Mouse (Mus musculus) liver, embryonic 14.5 days (tissue): ENCODE results near the gene Dis3l2. TPM values are rescaled to one million over a fixed set of nuclear protein-coding genes. Genes with fewer than 3 reads are reported as not detected.

Experiments
- ATAC-seq: fragments of 200-750 bp; cut with Nextera tagmentation; 2 replicates; pipeline ENCODE4 v1.8.0; 2017; ENCODE audit warnings: moderate number of reproducible peaks, mild to moderate bottlenecking, moderate library complexity; ENCODE audit not compliant: insufficient read depth
- DNase-seq, 3 experiments: peaks; one replicate each; pipeline ENCODE4 v3.0.0-alpha.2; 2012 to 2013; ENCODE audit warnings: low read depth in 3 of 3, low spot score in 3 of 3
- H3K27ac ChIP-seq: fragments of 300-500 bp; sonication (generic); 2 replicates; pipeline ENCODE4 v1.5.1; 2014; ENCODE audit warnings: moderate library complexity, mild to moderate bottlenecking, control low read depth, inconsistent platforms
- H3K27me3 ChIP-seq: fragments of 300-500 bp; sonication (generic); 2 replicates; pipeline ENCODE4 v1.6.1; 2014; ENCODE audit warnings: mild to moderate bottlenecking, low read length, moderate library complexity; ENCODE audit not compliant: control insufficient read depth, insufficient read depth
- H3K36me3 ChIP-seq: fragments of 300-500 bp; sonication (generic); replicated peaks from 2 replicates; pipeline ENCODE4 v1.6.1; 2014; ENCODE audit warnings: low read depth; ENCODE audit not compliant: control insufficient read depth, insufficient read depth
- H3K4me1 ChIP-seq, 2 experiments: fragments of 200-500 bp in 1 of 2; fragments of 300-500 bp in 1 of 2; sonication (generic) in 1 of 2; replicated peaks; 2 replicates each; pipeline ENCODE4 v1.6.1; 2012 to 2014; ENCODE audit warnings: antibody characterized with exemption in 1 of 2, inconsistent platforms in 1 of 2, low read length in 1 of 2; ENCODE audit not compliant: control insufficient read depth in 2 of 2, insufficient read depth in 2 of 2
- H3K4me2 ChIP-seq: fragments of 300-500 bp; sonication (generic); 2 replicates; pipeline ENCODE4 v1.6.1; 2014; ENCODE audit warnings: low read depth, mild to moderate bottlenecking, control low read depth, moderate library complexity
- H3K4me3 ChIP-seq, 2 experiments: fragments of 200-500 bp in 1 of 2; fragments of 300-500 bp in 1 of 2; sonication (generic) in 1 of 2; 2 replicates each; pipeline ENCODE4 v1.5.1; 2012 to 2014; ENCODE audit warnings: low read depth in 2 of 2, low read length in 2 of 2, mild to moderate bottlenecking in 2 of 2, control low read depth in 1 of 2, inconsistent platforms in 1 of 2, moderate library complexity in 1 of 2; ENCODE audit not compliant: insufficient read depth in 1 of 2
- H3K9ac ChIP-seq: fragments of 300-500 bp; sonication (generic); replicated peaks from 2 replicates; pipeline ENCODE4 v1.6.1; 2014; ENCODE audit warnings: mild to moderate bottlenecking, control low read depth, moderate library complexity
- H3K9me3 ChIP-seq: fragments of 300-500 bp; sonication (generic); 2 replicates; pipeline ENCODE4 v1.6.1; 2016; ENCODE audit warnings: low read length, mixed read lengths; ENCODE audit not compliant: control insufficient read depth
- CTCF ChIP-seq: IDR thresholded peaks from 2 replicates; pipeline ENCODE4 v1.5.1; 2016; ENCODE audit warnings: antibody characterized with exemption, low read depth, control low read depth
- EP300 ChIP-seq: IDR thresholded peaks from 2 replicates; pipeline ENCODE4 v1.6.1; 2016; ENCODE audit warnings: antibody characterized with exemption, low read depth
- WGBS: fragments of 180-500 bp; shearing (Covaris S2); extraction: QIAGEN DNeasy Blood & Tissue Kit; methylation state at CpG from one replicate; pipeline ENCODE4 v1.1.7; 2014; ENCODE audit not compliant: insufficient replicate concordance; 5-methylcytosine and 5-hydroxymethylcytosine counted together
- polyA plus RNA-seq, 2 experiments: library from polyadenylated mRNA; depleted of rRNA in 1 of 2; stranded (reverse) in 1 of 2; unstranded in 1 of 2; fragments of >200 nt; fragmentation: Nextera tagmentation in 1 of 2; extraction: Ambion mirVana in 1 of 2; gene quantifications; 2 replicates each; pipeline versions ENCODE4 v1.2.1 to v1.2.3; 2012 to 2014

The Dis3l2 gene
- polyA plus RNA-seq, 2 experiments, result 6.0 to 7.1 TPM

- no peak overlapping the region for H3K4me2 ChIP-seq
- no peak overlapping the region for H3K27ac ChIP-seq
- no peaks in the 10 kb centered on the region for H3K9me3 ChIP-seq
- 31% methylated on average over 1 of the region's 1 CpGs for WGBS
- H3K9ac ChIP-seq, result no peak overlapping the region
- no peaks in the 10 kb centered on the region for H3K4me1 ChIP-seq
- H3K27me3 ChIP-seq, result no peaks in the 10 kb centered on the region
- no peak overlapping the region for H3K4me3 ChIP-seq
- ATAC-seq (no peak), DNase-seq (no peak)
- H3K36me3 ChIP-seq, result no peaks in the 10 kb centered on the region
- TF ChIP-seq EP300 (no peak), CTCF (no peak)
Observed at GRCm38 (mm10) chr1:86972693-86973092, 269.1 kb downstream of the Dis3l2 start.

GRCm38 (mm10) chr1:86977018-86977417 is 273.4 kb downstream of the Dis3l2 start:
- H3K9ac ChIP-seq, result no peak overlapping the region
- no peaks in the 10 kb centered on the region for H3K4me1 ChIP-seq
- H3K27me3 ChIP-seq, result no peaks in the 10 kb centered on the region
- no peak overlapping the region for H3K27ac ChIP-seq
- no peak overlapping the region for H3K4me3 ChIP-seq
- H3K9me3 ChIP-seq, result no peaks in the 10 kb centered on the region
- WGBS, result 55% methylated on average over 1 of the region's 1 CpGs
- ATAC-seq, result no peak
- no peaks in the 10 kb centered on the region for H3K36me3 ChIP-seq
- DNase-seq, result no peak
- TF ChIP-seq CTCF (no peak), EP300 (no peak)
- no peak overlapping the region for H3K4me2 ChIP-seq

GRCm38 (mm10) chr1:86986372-86986771 is 282.8 kb downstream of the Dis3l2 start:
- Histone ChIP-seq H3K36me3 (no peaks in the 10 kb centered on the region), H3K27ac (no peak overlapping the region), H3K4me3 (no peak overlapping the region), H3K27me3 (no peaks in the 10 kb centered on the region), H3K9ac (no peak overlapping the region), H3K9me3 (no peaks in the 10 kb centered on the region), H3K4me1 (no peaks in the 10 kb centered on the region), H3K4me2 (no peak overlapping the region)
- DNase-seq (no peak), ATAC-seq (no peak)
- TF ChIP-seq EP300 (no peak), CTCF (no peak)

DNA sequence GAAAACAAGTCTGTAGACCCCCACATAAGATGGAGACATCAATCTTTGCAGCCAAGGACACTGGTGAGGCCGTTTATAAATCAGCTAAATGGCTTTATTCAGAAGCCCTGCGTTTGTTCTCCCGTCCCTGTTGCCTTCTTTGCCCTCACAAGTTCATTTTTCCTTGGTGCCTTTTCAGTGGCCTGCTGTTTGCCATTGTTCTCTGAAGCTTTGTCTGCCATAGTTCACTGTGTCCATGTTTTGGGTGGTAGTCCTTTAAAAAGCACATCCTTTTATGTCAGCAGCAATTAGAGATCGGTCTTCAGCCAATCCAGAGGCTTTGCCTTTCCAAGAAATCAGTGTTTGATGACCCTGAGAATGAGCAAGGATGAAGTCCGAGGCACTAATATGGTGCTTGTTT is 289.2 kb downstream of the Dis3l2 start:
- H3K27ac ChIP-seq, result no peak overlapping the region
- no peak for ATAC-seq

GRCm38 (mm10) chr1:86994023-86994422 is 290.4 kb downstream of the Dis3l2 start:
- peaks cover 0 to 2% of the 10 kb centered on the region in 2 experiments; a peak in 1 of 4 replicates for H3K4me1 ChIP-seq
- H3K27me3 ChIP-seq, result no peaks in the 10 kb centered on the region
- H3K9ac ChIP-seq, result no peak overlapping the region
- no peak for TF ChIP-seq EP300
- TF ChIP-seq CTCF, result no peak
- ATAC-seq (no peak), DNase-seq (no peak)
- H3K4me3 ChIP-seq, result no peak overlapping the region
- H3K27ac ChIP-seq, result no peak overlapping the region
- no peaks in the 10 kb centered on the region for H3K9me3 ChIP-seq
- no peaks in the 10 kb centered on the region for H3K36me3 ChIP-seq
- no peak overlapping the region for H3K4me2 ChIP-seq

More for the DNA sequence above, 289.2 kb downstream of the Dis3l2 start:
- 60% methylated on average over 5 of the region's 5 CpGs for WGBS
- Histone ChIP-seq H3K4me1 (peaks cover 0 to 2% of the 10 kb centered on the region in 2 experiments; a peak in 1 of 4 replicates), H3K36me3 (no peaks in the 10 kb centered on the region), H3K4me2 (no peak overlapping the region), H3K27me3 (no peaks in the 10 kb centered on the region), H3K4me3 (no peak overlapping the region), H3K9ac (no peak overlapping the region), H3K9me3 (no peaks in the 10 kb centered on the region)
- no peak for DNase-seq
- TF ChIP-seq CTCF (no peak), EP300 (no peak)

DNA sequence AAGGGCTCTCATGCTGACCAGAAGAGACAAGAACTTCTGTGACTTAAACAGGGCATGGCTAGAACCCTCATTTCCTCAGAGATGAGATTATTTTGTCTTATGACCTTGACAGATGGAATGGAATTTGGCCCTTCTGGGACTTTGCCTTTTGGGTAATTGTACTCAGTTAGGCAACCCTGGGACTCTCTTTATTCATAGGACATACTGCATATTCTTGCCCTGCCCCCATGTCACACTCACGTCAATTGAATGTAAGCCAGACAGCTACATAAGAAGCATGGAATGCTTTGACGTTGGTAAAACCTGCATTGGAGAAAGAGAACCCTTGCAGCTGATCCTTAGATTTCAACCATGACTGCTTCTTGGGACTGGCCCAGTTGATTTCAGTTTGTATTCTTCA is 294.4 kb downstream of the Dis3l2 start:
- peaks cover 0 to 2% of the 10 kb centered on the region in 2 experiments; a peak in 1 of 4 replicates for H3K4me1 ChIP-seq
- WGBS, result 76% methylated on average over 2 of the region's 2 CpGs
- no peak overlapping the region for H3K4me2 ChIP-seq
- H3K36me3 ChIP-seq, result no peaks in the 10 kb centered on the region
- H3K27ac ChIP-seq, result no peak overlapping the region
- H3K9ac ChIP-seq, result no peak overlapping the region
- no peak overlapping the region for H3K4me3 ChIP-seq
- ATAC-seq (no peak), DNase-seq (no peak)
- TF ChIP-seq EP300 (no peak), CTCF (no peak)
- H3K9me3 ChIP-seq, result no peaks in the 10 kb centered on the region
- H3K27me3 ChIP-seq, result no peaks in the 10 kb centered on the region
